Mouse (Mus musculus) forebrain, embryonic 10.5 days (tissue): ENCODE results near the gene Gm10961. TPM values are rescaled to one million over a fixed set of nuclear protein-coding genes. Genes with fewer than 3 reads are reported as not detected.

Experiments used
- DNase-seq: peaks from one replicate; pipeline ENCODE4 v3.0.0-alpha.2; 2017; ENCODE audit warnings: low spot score; ENCODE audit errors: extremely low spot score
- H3K27ac ChIP-seq: fragments of 300-500 bp; sonication (generic); 2 replicates; pipeline ENCODE4 v1.5.1; 2016; ENCODE audit warnings: mild to moderate bottlenecking
- H3K27me3 ChIP-seq: fragments of 300-500 bp; sonication (generic); 2 replicates; pipeline ENCODE4 v1.6.1; 2016; ENCODE audit warnings: mild to moderate bottlenecking; ENCODE audit not compliant: poor library complexity, severe bottlenecking
- H3K36me3 ChIP-seq: fragments of 300-500 bp; sonication (generic); replicated peaks from 2 replicates; pipeline ENCODE4 v1.6.1; 2016; ENCODE audit warnings: mild to moderate bottlenecking, moderate library complexity
- H3K4me1 ChIP-seq: fragments of 300-500 bp; sonication (generic); 2 replicates; pipeline ENCODE4 v1.6.1; 2016
- H3K4me3 ChIP-seq: fragments of 300-500 bp; sonication (generic); 2 replicates; pipeline ENCODE4 v1.5.1; 2016; ENCODE audit warnings: mild to moderate bottlenecking, moderate library complexity
- H3K9me3 ChIP-seq: fragments of 300-500 bp; sonication (generic); 2 replicates; pipeline ENCODE4 v1.6.1; 2016; ENCODE audit warnings: mild to moderate bottlenecking, moderate library complexity
- WGBS: fragments of 180-500 bp; shearing (Covaris S2); methylation state at CpG from one replicate; pipeline ENCODE4 v1.1.7; 2016; 5-methylcytosine and 5-hydroxymethylcytosine counted together
- polyA plus RNA-seq: library from polyadenylated mRNA; unstranded; fragments of >200 nt; fragmentation: Nextera tagmentation; extraction: Ambion mirVana; gene quantifications from 2 replicates; pipeline ENCODE4 v1.2.1, GENCODE M21; 2016

Gm10961 gene
- polyA plus RNA-seq: not detected in 2 replicates

- Histone ChIP-seq H3K9me3 (no peaks in the 10 kb centered on the region), H3K27me3 (no peaks in the 10 kb centered on the region), H3K4me1 (peaks cover 23% of the 10 kb centered on the region), H3K4me3 (peak within 1 kb of the TSS; percentile 100), H3K36me3 (peaks cover 41% of the 10 kb centered on the region), H3K27ac (peak within 1 kb of the TSS; percentile 99)
- DNase-seq: peak; percentile 63
- 1% methylated on average over 48 of the region's 48 CpGs for WGBS
Measured at GRCm38 (mm10) chr3:107630682-107631522, at the start of gene Gm10961. TSS of gene Gm10961 (plus strand) at chr3:107631322.

- Histone ChIP-seq H3K4me1 (peaks cover 66% of the 10 kb centered on the region), H3K27me3 (peaks cover 92% of the 10 kb centered on the region), H3K9me3 (no peaks in the 10 kb centered on the region), H3K4me3 (peak overlapping the region; percentile 49), H3K27ac (peak overlapping the region; percentile 84), H3K36me3 (no peaks in the 10 kb centered on the region)
- WGBS: 2% methylated on average over 18 of the region's 18 CpGs
- DNase-seq: no peak
Measured at GRCm38 (mm10) chr3:107582130-107582874, 48.8 kb upstream of the Gm10961 start.

- H3K4me3 ChIP-seq: peak overlapping the region; percentile 49
- H3K4me1 ChIP-seq: peaks cover 58% of the 10 kb centered on the region
- peak; percentile 57 for DNase-seq
- no peaks in the 10 kb centered on the region for H3K36me3 ChIP-seq
- WGBS: under 1% methylated on average over 65 of the region's 65 CpGs
- H3K27ac ChIP-seq: peak overlapping the region; percentile 84
- no peaks in the 10 kb centered on the region for H3K9me3 ChIP-seq
- H3K27me3 ChIP-seq: peaks cover 100% of the 10 kb centered on the region
Measured at GRCm38 (mm10) chr3:107582875-107583767, 48.0 kb upstream of the Gm10961 start.

- Histone ChIP-seq H3K4me3 (peak overlapping the region; percentile 49; the same call in 1 of the 2 replicates), H3K9me3 (no peaks in the 10 kb centered on the region), H3K27ac (peak overlapping the region; percentile 84), H3K27me3 (peaks cover 100% of the 10 kb centered on the region), H3K36me3 (no peaks in the 10 kb centered on the region), H3K4me1 (peaks cover 50% of the 10 kb centered on the region)
- DNase-seq: no peak
- WGBS: 3% methylated on average over 1 of the region's 1 CpGs
Measured at GRCm38 (mm10) chr3:107583893-107584292, 47.2 kb upstream of the Gm10961 start.

- H3K36me3 ChIP-seq: no peaks in the 10 kb centered on the region
- no peaks in the 10 kb centered on the region for H3K9me3 ChIP-seq
- DNase-seq: no peak
- H3K27ac ChIP-seq: 0 out of 2 replicates have a peak overlapping the region, but pooled peaks have one; percentile 6
- peaks cover 46% of the 10 kb centered on the region for H3K4me1 ChIP-seq
- H3K4me3 ChIP-seq: no peak overlapping the region
- 77% methylated on average over 6 of the region's 6 CpGs for WGBS
- peaks cover 96% of the 10 kb centered on the region for H3K27me3 ChIP-seq
Measured at GRCm38 (mm10) chr3:107586504-107586903, 44.6 kb upstream of the Gm10961 start.

GRCm38 (mm10) chr3:107591612-107592011 is 39.5 kb upstream of the Gm10961 start:
- WGBS: 65% methylated on average over 1 of the region's 1 CpGs
- H3K27me3 ChIP-seq: peaks cover 96% of the 10 kb centered on the region
- no peak for DNase-seq

GRCm38 (mm10) chr3:107593632-107594031 is 37.5 kb upstream of the Gm10961 start:
- Histone ChIP-seq H3K4me3 (peak overlapping the region; percentile 61; the same call in 1 of the 2 replicates), H3K9me3 (no peaks in the 10 kb centered on the region), H3K4me1 (peaks cover 59% of the 10 kb centered on the region), H3K27me3 (peaks cover 96% of the 10 kb centered on the region), H3K36me3 (no peaks in the 10 kb centered on the region), H3K27ac (no peak overlapping the region; the same call in 1 of the 2 replicates)
- no peak for DNase-seq
- WGBS: 49% methylated on average over 2 of the region's 2 CpGs

More at GRCm38 (mm10) chr3:107591612-107592011, 39.5 kb upstream of the Gm10961 start:
- no peaks in the 10 kb centered on the region for H3K36me3 ChIP-seq
- H3K9me3 ChIP-seq: no peaks in the 10 kb centered on the region
- no peak overlapping the region for H3K27ac ChIP-seq
- H3K4me1 ChIP-seq: peaks cover 40% of the 10 kb centered on the region
- H3K4me3 ChIP-seq: no peak overlapping the region

- no peaks in the 10 kb centered on the region for H3K36me3 ChIP-seq
- H3K9me3 ChIP-seq: no peaks in the 10 kb centered on the region
- peaks cover 96% of the 10 kb centered on the region for H3K27me3 ChIP-seq
- peak within 1 kb of the TSS; percentile 89 for H3K27ac ChIP-seq
- peaks cover 63% of the 10 kb centered on the region for H3K4me1 ChIP-seq
- DNase-seq: peak; percentile 40
- peak within 1 kb of the TSS; percentile 61 for H3K4me3 ChIP-seq
- WGBS: under 1% methylated on average over 45 of the region's 46 CpGs
Measured at GRCm38 (mm10) chr3:107594662-107595263, 36.4 kb upstream of the Gm10961 start, which contains the start of gene Alx3. TSS of gene Alx3 (plus strand) at chr3:107595031.

- under 1% methylated on average over 50 of the region's 50 CpGs for WGBS
- H3K36me3 ChIP-seq: 0 out of 2 replicates have a peak, but pooled peaks cover 1% of the 10 kb centered on the region
- peak overlapping the region; percentile 61 for H3K4me3 ChIP-seq
- DNase-seq: peak; percentile 59
- H3K4me1 ChIP-seq: peaks cover 63% of the 10 kb centered on the region
- H3K27ac ChIP-seq: peak overlapping the region; percentile 89
- H3K9me3 ChIP-seq: no peaks in the 10 kb centered on the region
- peaks cover 96% of the 10 kb centered on the region for H3K27me3 ChIP-seq
Measured at GRCm38 (mm10) chr3:107595264-107595937, 35.7 kb upstream of the Gm10961 start.

GRCm38 (mm10) chr3:107595938-107596461 is 35.1 kb upstream of the Gm10961 start:
- Histone ChIP-seq H3K27me3 (peaks cover 99% of the 10 kb centered on the region), H3K9me3 (no peaks in the 10 kb centered on the region), H3K4me3 (peak overlapping the region; percentile 61), H3K4me1 (peaks cover 63% of the 10 kb centered on the region), H3K36me3 (peaks cover 6% of the 10 kb centered on the region), H3K27ac (peak overlapping the region; percentile 89)
- under 1% methylated on average over 34 of the region's 34 CpGs for WGBS
- peak; percentile 65 for DNase-seq

- WGBS: under 1% methylated on average over 26 of the region's 26 CpGs
- no peak for DNase-seq
- Histone ChIP-seq H3K36me3 (peaks cover 11% of the 10 kb centered on the region), H3K27me3 (peaks cover 99% of the 10 kb centered on the region), H3K9me3 (no peaks in the 10 kb centered on the region), H3K27ac (peak overlapping the region; percentile 89), H3K4me3 (peak overlapping the region; percentile 61), H3K4me1 (peaks cover 63% of the 10 kb centered on the region)
Measured at GRCm38 (mm10) chr3:107596559-107596958, 34.6 kb upstream of the Gm10961 start.
